Mouse (Mus musculus) gastrocnemius, postnatal 14 days (tissue): Measurements from ENCODE around the gene Smim11. TPM values are rescaled to one million over a fixed set of nuclear protein-coding genes. Genes with fewer than 3 reads are reported as not detected.

Experiments
- DNase-seq: peaks from one replicate; pipeline ENCODE4 v3.0.0; 2021; ENCODE audit warnings: mixed read lengths
- intact Hi-C: fragments of 180-260 bp; cut with DNase I; formaldehyde crosslinking; loops from one replicate; pipeline ENCODE4 v1.15.1; 2025; ENCODE audit warnings: low total_unique reads
- long read RNA-seq, 2 experiments: library from polyadenylated mRNA; stranded (forward); transcript quantifications; one replicate each; pipeline ENCODE4 v2.0.0; 2021
- total RNA-seq, 2 experiments: library from RNA; stranded (reverse); gene quantifications; 2 replicates each; pipeline ENCODE4 v1.2.3; 2021

The Smim11 gene
- total RNA-seq: 10 to 100 TPM; 52.0 to 65.5 TPM
- long read RNA-seq, experiment 1, transcript Smim11-201 (4 exons, 517 nt): major isoform, 61 of 66 reads
- long read RNA-seq, experiment 1, partial matches to known transcripts: 1 of 66 reads
- long read RNA-seq, experiment 1, other reads (novel, unspliced or antisense): 4 of 66 reads
- long read RNA-seq, experiment 2, transcript Smim11-201 (4 exons, 517 nt): major isoform, 69 of 71 reads
- long read RNA-seq, experiment 2, partial matches to known transcripts: 0 of 71 reads
- long read RNA-seq, experiment 2, other reads (novel, unspliced or antisense): 2 of 71 reads

- DNase-seq: peak; percentile 92
- intact Hi-C loops: no loop called here
Observed at GRCm38 (mm10) chr16:92300649-92301411, at the start of gene Smim11. TSS of gene Smim11 (plus strand) at chr16:92301286.

GRCm38 (mm10) chr16:92254316-92254715, 46.8 kb upstream of the Smim11 start:
- intact Hi-C loops: no loop called here
- DNase-seq: no peak

GRCm38 (mm10) chr16:92267861-92268260, 33.2 kb upstream of the Smim11 start:
- intact Hi-C loops: no loop called here
- DNase-seq: no peak

DNA sequence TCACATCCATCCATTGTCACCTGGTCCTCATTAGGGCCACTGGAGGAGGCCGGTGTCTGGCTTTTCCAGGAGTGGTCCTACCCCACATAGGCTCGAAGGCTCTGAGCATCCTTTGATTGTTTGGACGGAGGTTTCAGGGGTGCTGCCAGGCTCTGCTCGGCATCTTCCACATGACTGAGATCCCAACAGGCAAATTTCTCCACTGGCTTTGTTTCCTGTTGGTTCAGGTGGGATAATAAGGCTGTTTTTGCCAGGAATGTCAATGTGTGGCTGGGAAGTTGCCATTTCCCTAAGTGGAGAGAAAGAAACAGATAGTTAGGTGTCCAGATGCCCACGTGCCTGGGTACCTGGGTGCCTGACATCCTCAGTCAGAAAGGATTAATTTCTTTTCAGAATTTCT, 26.6 kb upstream of the Smim11 start:
- intact Hi-C loops: no loop called here

DNA sequence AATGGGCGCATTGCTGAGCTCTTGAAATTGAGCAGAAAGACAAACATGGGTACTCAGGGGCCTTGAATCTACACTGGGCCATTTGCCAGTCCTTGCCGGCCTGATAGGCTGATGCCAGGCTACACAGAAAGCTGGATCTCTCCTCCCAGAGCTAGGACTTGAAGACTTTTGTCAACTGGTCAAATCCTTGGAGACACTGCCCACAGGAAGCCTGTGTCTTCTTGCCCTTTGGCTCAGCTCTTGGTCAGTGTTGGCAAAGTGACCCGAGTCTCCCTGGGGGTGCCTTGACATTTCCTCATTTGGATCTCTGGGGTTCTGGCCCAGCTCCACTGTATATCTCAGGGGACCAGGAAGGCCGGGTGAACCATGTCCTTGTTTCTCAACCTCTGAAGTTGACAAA, 25.6 kb upstream of the Smim11 start:
- intact Hi-C loops: no loop called here
- no peak for DNase-seq

More for the DNA sequence above, 26.6 kb upstream of the Smim11 start:
- DNase-seq: no peak

GRCm38 (mm10) chr16:92282671-92283070, 18.4 kb upstream of the Smim11 start:
- DNase-seq: peak; percentile 56
- intact Hi-C loops: loop anchor here (10.0 kb wide), 1 partner anchor 228 kb away; the partner anchor contains the start of genes Gm49711, Mrps6 and Slc5a3

DNA sequence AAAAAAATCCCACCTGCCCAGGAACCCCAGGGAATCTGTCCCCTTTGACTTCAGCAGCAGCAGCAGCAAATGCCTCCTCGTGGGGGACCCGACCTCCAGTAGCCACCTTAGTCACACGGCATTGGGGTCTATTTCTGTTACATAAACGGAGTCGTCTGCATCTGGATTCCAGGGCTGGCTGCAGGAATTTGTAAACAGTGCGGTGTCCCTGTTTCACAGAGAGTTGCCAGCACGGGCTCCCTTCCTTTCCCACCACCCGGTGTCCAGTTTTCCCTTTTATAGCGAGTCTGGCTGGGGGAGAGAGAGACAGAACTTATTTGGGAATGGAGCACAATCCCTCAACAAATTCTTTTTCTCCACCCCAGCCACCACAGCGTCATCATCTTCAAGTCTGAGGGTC, 16.0 kb upstream of the Smim11 start:
- DNase-seq: no peak
- intact Hi-C loops: loop anchor here (5.0 to 10.0 kb wide), 2 partner anchors 230 to 348 kb away; partner anchors contain the start of genes Gm49711, Mrps6 and Slc5a3

DNA sequence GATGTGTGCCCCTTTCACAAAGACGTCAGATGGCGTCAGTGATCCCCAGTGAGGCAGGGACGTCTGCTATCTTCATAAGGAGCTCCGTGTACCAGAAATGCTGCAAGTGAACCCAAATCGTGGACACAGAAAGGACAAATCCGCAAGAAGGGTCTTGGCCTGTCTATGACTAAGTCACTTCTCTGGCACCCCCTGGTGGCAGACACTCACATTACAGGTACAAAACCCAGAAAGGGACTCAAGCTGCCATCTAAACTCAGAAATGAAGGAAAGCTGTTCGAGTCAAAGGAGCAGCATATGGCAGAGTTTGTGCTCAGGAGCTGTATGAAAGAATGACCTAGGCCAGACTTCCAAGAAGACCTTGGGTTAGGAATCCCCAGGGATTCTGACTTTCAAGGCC, 14.5 kb upstream of the Smim11 start:
- peak; percentile 84 for DNase-seq
- intact Hi-C loops: loop anchor here (5.0 to 10.0 kb wide), 2 partner anchors 232 to 349 kb away; partner anchors contain the start of genes Gm49711, Mrps6 and Slc5a3

DNA sequence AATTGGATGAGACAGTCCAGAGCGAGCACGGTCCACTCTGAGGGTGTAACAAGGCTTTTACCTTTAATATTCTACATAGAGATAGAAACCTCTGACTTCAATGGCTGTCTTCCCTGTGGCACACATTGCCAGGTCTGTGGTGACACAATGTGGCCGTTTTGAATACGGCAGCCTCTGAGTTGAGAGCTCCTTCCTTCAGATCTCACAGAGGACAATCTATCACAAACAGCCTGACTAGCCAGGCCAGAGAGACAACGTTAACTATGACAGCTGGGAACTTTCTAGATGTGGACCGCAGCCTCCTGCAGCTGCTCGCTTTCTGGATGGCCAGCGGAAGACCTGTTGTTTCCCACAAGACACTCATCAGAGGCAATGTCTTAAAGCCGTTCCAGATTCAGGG, 12.3 kb upstream of the Smim11 start:
- intact Hi-C loops: loop anchor here (5.0 to 10.0 kb wide), 2 partner anchors 234 to 351 kb away; partner anchors contain the start of genes Gm49711, Mrps6 and Slc5a3
- DNase-seq: no peak

DNA sequence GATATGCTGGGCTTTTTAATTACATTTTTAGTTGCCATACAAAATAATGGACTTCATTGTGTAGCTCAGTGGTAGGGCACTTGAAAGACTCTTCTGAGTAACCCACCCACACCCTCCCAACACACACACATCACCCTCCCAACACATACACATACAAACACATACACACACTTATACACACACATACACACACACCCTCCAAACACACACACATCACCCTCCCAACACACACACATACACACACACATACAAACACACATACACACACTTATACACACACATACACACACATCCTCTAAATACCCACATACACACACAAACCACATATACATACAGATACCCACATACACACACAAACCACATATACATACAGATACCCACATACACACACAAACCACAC, 11.0 kb upstream of the Smim11 start:
- intact Hi-C loops: no loop called here

DNA sequence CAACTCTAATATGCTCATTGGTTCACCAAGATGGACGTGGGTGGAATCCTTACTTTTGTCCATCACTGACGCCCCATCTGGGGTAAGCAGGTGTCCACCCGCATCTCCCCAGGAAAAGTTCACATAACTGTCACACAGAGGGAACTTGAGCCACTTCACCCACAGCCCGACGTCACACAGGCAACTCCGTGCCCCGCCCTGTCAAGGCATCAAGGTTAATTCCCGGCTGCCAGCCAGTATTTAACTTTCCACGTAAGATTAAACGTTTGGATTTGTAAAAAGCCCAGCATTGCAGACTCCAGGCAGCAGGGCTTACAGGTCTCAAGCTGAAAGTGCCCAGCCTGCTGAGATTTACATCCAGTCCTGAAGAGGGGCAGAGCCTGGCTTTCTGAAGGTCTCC, 9.0 kb upstream of the Smim11 start, which contains the start of gene Kcne2:
Gene Kcne2, plus strand, starts transcription at position 289 of the 400 bp plus-strand sequence.
- no peak for DNase-seq
- intact Hi-C loops: no loop called here

More for the DNA sequence above, 11.0 kb upstream of the Smim11 start:
- DNase-seq: no peak

DNA sequence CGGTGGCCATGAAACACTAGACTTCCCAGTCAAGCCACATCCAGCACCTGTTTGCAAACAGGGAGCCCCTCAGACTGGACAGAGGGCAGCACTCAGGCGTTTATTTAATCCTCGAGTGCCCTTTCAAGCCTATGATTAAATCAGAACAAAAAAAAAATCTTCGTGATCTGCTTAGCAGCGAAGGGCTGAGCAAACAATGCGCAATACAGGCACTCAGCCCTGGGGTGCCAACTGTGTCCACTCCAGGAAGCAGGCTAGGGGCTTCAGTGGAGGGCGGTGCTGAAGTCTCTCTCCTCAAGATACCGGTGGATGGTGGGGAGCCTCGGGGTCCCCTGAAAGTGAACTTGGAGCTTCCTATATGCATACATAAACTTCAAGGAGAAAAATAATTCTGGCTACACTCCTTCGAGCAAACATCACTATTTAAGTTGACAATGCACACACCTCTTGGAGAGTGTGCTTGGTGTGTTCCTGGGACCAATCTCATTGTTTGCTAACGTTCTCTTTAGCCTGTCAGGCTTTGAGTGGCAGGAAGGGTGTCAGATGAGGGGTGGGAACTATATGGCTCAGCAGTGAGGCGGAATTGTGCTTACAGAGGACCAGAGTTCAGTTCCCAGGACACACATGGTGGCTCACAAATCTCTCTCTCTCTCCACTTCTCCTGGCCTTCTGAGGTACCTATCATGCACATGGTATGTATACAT, 6.7 kb upstream of the Smim11 start:
- intact Hi-C loops: no loop called here

GRCm38 (mm10) chr16:92295328-92295727, 5.8 kb upstream of the Smim11 start:
- intact Hi-C loops: no loop called here
- no peak for DNase-seq

More for the DNA sequence above, 6.7 kb upstream of the Smim11 start:
- no peak for DNase-seq

GRCm38 (mm10) chr16:92301412-92301806, 323 bp downstream of the Smim11 start:
- intact Hi-C loops: no loop called here
- peak; percentile 26 for DNase-seq

GRCm38 (mm10) chr16:92301989-92302388, 903 bp downstream of the Smim11 start:
- DNase-seq: peak; percentile 50
- intact Hi-C loops: no loop called here

- no peak for DNase-seq
- intact Hi-C loops: no loop called here
Observed at GRCm38 (mm10) chr16:92302506-92302905, 1.4 kb downstream of the Smim11 start.

DNA sequence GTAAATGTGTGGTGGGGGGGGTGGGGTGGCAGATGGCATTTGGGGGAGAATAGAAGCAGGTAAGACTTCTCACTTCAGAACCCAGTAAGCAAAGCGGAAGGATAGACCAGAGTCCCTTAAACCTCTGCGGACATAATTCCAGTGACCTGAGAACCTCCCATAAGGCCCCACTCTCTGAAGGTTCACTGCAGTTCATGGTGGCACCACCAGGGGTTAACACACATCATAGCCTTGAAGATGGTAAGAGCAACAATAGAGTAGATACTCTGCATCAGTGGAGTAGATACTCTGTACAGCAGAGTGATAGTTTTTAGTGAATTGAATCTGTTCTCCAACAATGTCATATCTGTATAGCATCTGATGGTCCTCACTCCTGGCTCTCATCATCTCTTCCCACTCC, 4.4 kb downstream of the Smim11 start:
- intact Hi-C loops: no loop called here
- DNase-seq: no peak

- DNase-seq: no peak
- intact Hi-C loops: no loop called here
Observed at GRCm38 (mm10) chr16:92307947-92308346, 6.9 kb downstream of the Smim11 start.

- intact Hi-C loops: no loop called here
Observed at GRCm38 (mm10) chr16:92309126-92309525, 8.0 kb downstream of the Smim11 start.

More at GRCm38 (mm10) chr16:92309126-92309525, 8.0 kb downstream of the Smim11 start:
- no peak for DNase-seq
